Mouse (Mus musculus) stomach, embryonic 15.5 days (tissue): ENCODE measurements at regions not wholly inside any gene's neighbourhood (a gene's known extent, or its start where the extent isn't known, plus 50 kb on each side); places are given as distances from the start of the nearest gene placed in this dataset.
"Not testable (repeated sequence)": the region's sequence is repeated elsewhere in the genome, so short reads cannot be mapped to it uniquely, and the experiment has no call there.

Experiments
- ATAC-seq: fragments of 200-750 bp; cut with Nextera tagmentation; 2 replicates; pipeline ENCODE4 v1.8.0; 2017; ENCODE audit warnings: low read depth, moderate number of reproducible peaks, moderate TSS enrichment; ENCODE audit not compliant: insufficient read depth, low FRiP score
- H3K27ac ChIP-seq: fragments of 300-500 bp; sonication (generic); 2 replicates; pipeline ENCODE4 v1.5.1; 2015; ENCODE audit warnings: mild to moderate bottlenecking, inconsistent platforms
- H3K27me3 ChIP-seq: fragments of 300-500 bp; sonication (generic); replicated peaks from 2 replicates; pipeline ENCODE4 v1.6.1; 2015; ENCODE audit warnings: inconsistent platforms
- H3K36me3 ChIP-seq: fragments of 300-500 bp; sonication (generic); 2 replicates; pipeline ENCODE4 v1.6.1; 2015; ENCODE audit warnings: inconsistent platforms
- H3K4me1 ChIP-seq: fragments of 300-500 bp; sonication (generic); 2 replicates; pipeline ENCODE4 v1.6.1; 2015; ENCODE audit warnings: inconsistent platforms
- H3K4me2 ChIP-seq: fragments of 300-500 bp; sonication (generic); 2 replicates; pipeline ENCODE4 v1.6.1; 2015; ENCODE audit warnings: mild to moderate bottlenecking, inconsistent platforms
- H3K4me3 ChIP-seq: fragments of 300-500 bp; sonication (generic); replicated peaks from 2 replicates; pipeline ENCODE4 v1.5.1; 2015; ENCODE audit warnings: inconsistent platforms
- H3K9ac ChIP-seq: fragments of 300-500 bp; sonication (generic); 2 replicates; pipeline ENCODE4 v1.6.1; 2015; ENCODE audit warnings: inconsistent platforms
- H3K9me3 ChIP-seq: fragments of 300-500 bp; sonication (generic); 2 replicates; pipeline ENCODE4 v1.6.1; 2016; ENCODE audit warnings: inconsistent platforms
- WGBS: fragments of 180-500 bp; shearing (Covaris S2); methylation state at CpG from one replicate; pipeline ENCODE4 v1.1.7; 2015; 5-methylcytosine and 5-hydroxymethylcytosine counted together

DNA sequence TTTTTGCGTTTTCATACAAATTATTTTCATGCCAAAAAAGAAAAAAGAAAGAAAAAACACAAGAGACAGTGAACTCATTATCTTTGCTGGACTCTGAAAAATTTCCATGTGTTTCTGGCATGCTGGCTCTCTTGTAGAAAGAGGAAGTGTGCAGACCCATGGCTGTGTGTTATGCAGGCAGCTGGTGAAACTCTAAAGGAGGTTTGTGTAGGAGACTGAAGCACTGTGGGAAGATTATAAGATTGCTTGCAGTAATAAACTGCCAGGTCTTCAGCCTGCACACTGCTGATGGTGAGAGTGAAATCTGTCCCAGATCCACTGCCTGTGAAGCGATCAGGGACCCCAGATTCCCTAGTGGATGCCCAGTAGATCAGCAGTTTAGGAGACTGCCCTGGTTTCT, 477.4 kb downstream of the Rpia start:
- ATAC-seq, H3K4me1 ChIP-seq, H3K27ac ChIP-seq, H3K9ac ChIP-seq, H3K9me3 ChIP-seq, H3K4me3 ChIP-seq, H3K36me3 ChIP-seq, H3K4me2 ChIP-seq, H3K27me3 ChIP-seq: not testable (repeated sequence)
- WGBS: 75% methylated on average over 2 of the region's 2 CpGs

DNA sequence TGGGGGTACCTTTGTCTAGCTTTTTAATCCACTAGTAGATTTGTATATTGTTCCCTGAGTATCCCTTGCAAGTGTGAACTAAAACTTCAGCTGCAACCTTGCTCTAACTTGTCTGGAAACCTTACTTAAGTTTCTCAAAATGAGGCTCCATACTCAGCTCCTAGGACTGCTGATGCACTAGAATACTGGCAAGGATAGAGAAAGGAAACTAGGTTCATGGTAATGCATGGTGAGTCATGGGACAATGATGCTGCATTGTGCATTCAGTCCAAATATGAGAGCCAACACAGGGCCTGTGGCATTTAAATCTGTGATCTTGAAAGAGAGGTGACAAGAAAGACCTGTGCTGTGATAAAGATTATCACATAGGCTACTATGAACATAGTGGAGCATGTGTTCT, 490.9 kb downstream of the Rpia start:
- not testable (repeated sequence) for H3K27me3 ChIP-seq, H3K9ac ChIP-seq, H3K4me2 ChIP-seq, H3K4me3 ChIP-seq, H3K36me3 ChIP-seq, H3K27ac ChIP-seq, H3K9me3 ChIP-seq, H3K4me1 ChIP-seq, ATAC-seq

- WGBS: 70% methylated on average over 3 of the region's 3 CpGs
Measured at GRCm38 (mm10) chr6:70260227-70260626, 531.8 kb downstream of the Rpia start.

DNA sequence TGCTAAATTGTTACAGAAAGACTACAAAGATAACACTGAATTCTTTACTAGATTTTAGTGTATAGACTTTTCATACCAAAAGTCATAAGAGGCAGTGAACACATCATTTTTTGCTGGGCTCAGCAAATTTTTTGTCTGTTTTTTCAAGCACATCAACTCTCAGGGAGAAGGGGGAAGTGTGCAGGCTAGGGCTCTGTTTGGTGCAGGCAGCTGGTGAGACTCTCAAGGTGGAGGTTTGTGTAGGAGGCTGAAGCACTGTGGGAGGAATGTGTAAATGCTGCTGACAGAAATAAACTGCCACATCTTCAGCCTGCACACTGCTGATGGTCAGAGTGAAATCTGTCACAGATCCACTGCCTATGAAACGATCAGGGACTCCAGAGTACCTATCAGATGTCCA, 551.9 kb downstream of the Rpia start:
- H3K9ac ChIP-seq, ATAC-seq, H3K27ac ChIP-seq, H3K4me1 ChIP-seq, H3K36me3 ChIP-seq, H3K9me3 ChIP-seq, H3K27me3 ChIP-seq, H3K4me3 ChIP-seq, H3K4me2 ChIP-seq: not testable (repeated sequence)
- no CpG with 5 or more reads among the region's 1 CpGs for WGBS

More at GRCm38 (mm10) chr6:70260227-70260626, 531.8 kb downstream of the Rpia start:
- not testable (repeated sequence) for H3K4me2 ChIP-seq, H3K36me3 ChIP-seq, H3K4me3 ChIP-seq, H3K9ac ChIP-seq, H3K27me3 ChIP-seq, H3K27ac ChIP-seq, H3K4me1 ChIP-seq, ATAC-seq, H3K9me3 ChIP-seq

DNA sequence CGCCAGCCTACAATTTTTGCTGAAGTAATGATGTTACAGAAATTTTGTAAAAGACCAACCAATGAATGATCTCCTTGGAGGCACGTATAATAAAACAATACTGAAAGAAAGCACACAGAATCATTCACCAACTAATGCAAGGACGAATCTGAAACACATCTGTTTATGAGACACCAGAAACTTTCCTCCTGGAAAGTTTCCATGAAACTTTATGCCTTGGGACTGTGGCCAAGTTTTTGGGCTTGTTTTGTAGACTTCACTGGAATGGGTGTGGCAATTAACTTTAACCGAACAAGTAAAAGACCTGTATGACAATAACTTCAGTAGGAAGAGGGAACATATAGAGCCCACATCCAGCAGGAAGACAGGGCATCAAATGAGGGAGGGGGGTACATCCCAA, 564.9 kb downstream of the Rpia start:
- H3K27me3 ChIP-seq: no peaks in the 10 kb centered on the region
- no peak overlapping the region for H3K4me3 ChIP-seq
- WGBS: 40% methylated on average over 4 of the region's 4 CpGs
- no peaks in the 10 kb centered on the region for H3K36me3 ChIP-seq
- no peaks in the 10 kb centered on the region for H3K9me3 ChIP-seq
- no peak overlapping the region for H3K4me2 ChIP-seq
- no peak for ATAC-seq
- H3K9ac ChIP-seq: no peak overlapping the region
- no peaks in the 10 kb centered on the region for H3K4me1 ChIP-seq
- H3K27ac ChIP-seq: no peak overlapping the region

DNA sequence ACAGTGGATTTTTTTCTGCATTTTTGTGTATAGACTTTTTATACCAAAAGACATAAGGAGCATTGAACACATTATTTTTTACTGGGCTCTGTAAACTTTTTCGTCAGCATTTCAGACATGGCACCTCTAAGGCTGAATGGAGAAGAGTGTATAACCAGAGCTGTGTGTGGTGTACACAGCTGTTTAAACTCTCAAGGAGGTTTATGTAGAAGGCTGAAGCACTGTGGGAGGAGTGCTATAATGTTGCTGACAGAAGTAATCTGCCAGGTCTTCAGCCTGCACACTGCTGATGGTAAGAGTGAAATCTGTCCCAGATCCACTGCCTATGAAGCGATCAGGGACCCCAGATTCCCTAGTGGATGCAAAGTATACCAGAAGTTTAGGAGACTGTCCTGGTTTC, 575.4 kb downstream of the Rpia start:
- H3K27ac ChIP-seq: peak overlapping the region; percentile 40; the same call in 1 of the 2 replicates
- H3K36me3 ChIP-seq, H3K4me3 ChIP-seq, H3K4me2 ChIP-seq, H3K4me1 ChIP-seq, H3K9me3 ChIP-seq, H3K9ac ChIP-seq, H3K27me3 ChIP-seq: not testable (repeated sequence)
- ATAC-seq: peak; percentile 66; the same call in 1 of the 2 replicates
- 34% methylated on average over 2 of the region's 2 CpGs for WGBS

GRCm38 (mm10) chr6:70215781-70216180, 576.3 kb downstream of the Rpia start:
- H3K27ac ChIP-seq, H3K4me2 ChIP-seq, H3K4me1 ChIP-seq, H3K9me3 ChIP-seq, H3K27me3 ChIP-seq, H3K4me3 ChIP-seq, H3K9ac ChIP-seq, H3K36me3 ChIP-seq: not testable (repeated sequence)
- WGBS: 38% methylated on average over 3 of the region's 3 CpGs
- peak; percentile 80; the same call in 1 of the 2 replicates for ATAC-seq
